Mouse (Mus musculus) bone marrow macrophage, adult 2 months (primary cell): Measurements from ENCODE around the gene Odf3l2.

Source experiments
- CTCF ChIP-seq: IDR thresholded peaks from 2 replicates; pipeline ENCODE4 v1.5.1; 2012; ENCODE audit warnings: low read depth, mild to moderate bottlenecking, low read length, moderate library complexity
- POLR2A ChIP-seq: IDR thresholded peaks from 2 replicates; pipeline ENCODE4 v1.6.1; 2012; ENCODE audit warnings: mild to moderate bottlenecking, low read depth, low read length, borderline replicate concordance

- TF ChIP-seq CTCF = no peak
- TF ChIP-seq POLR2A = no peak
Measured at GRCm38 (mm10) chr10:79597936-79598230, 47.7 kb downstream of the Odf3l2 start.
